ENCODE assay signal across 8 mouse cellular contexts in the genomic region with DNA sequence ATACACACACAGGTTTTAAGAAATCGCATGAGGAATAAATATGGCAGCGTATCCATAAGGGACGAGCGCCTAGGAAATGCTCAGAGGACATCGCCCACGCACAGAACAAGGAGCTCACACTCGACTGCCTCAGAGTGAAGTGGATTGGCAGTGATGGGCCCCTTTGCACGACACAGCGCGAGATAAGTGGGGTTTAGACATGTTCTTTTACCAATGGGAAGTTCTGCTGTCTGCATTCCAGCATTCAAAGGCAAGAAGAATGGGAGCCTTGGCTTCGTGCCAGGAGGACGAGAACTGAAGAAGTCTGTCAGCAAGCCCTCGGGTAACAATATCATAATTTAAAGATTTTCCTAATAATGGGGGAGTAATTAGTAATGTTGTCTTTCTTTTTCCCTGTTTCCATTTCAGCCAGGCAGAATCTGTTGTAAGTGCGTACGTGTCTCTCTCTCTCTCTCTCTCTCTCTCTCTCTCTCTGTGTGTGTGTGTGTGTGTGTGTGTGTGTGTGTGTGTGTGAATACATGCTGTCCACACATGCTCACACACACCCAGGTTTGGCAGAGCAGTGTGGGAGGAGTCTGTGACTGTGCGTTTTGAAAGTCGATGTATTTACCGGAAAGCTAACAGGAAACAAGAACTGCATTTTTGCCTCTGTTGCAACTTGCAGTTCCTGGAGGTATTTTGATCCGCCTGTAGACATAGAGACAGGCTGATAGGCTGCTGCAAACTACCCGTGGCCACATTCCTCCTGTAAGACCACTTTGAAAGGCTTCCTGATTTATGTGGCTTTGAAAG.
DNase-seq lines count a peak whose midpoint lies in the region; ATAC-seq and TF ChIP-seq lines count a peak whose summit lies in the region.

No protein-coding gene starts in this region.

- DNase-seq in brain, adult 2 months (ENCODE audit: low read depth, low spot score), result peak; percentile 42
- peak; percentile 49 to 61 for DNase-seq in left cerebral cortex, postnatal 14 days (ENCODE audit: low spot score in 2 of 2)
- DNase-seq in thymus, adult 2 months, result peak; percentile 37
- no peak for DNase-seq in ovary, adult 18-20 months (ENCODE audit: low spot score)
- DNase-seq in adrenal gland, adult 2 months, result no peak

- TF ChIP-seq POLR2A in thymus, adult 2 months (IDR thresholded peaks at IDR 0.05; ENCODE audit: control insufficient read depth, extremely low read depth, insufficient read depth, low read length, poor library complexity), result no peak

- no peak overlapping the region for H3K4me3 ChIP-seq in intestine, embryonic 15.5 days (replicated peaks)
- no peak overlapping the region for H3K4me3 ChIP-seq in intestine, embryonic 16.5 days (ENCODE audit: low read length)
- H3K4me3 ChIP-seq in thymus, adult 2 months (ENCODE audit: control insufficient read depth, insufficient read depth, low read length), result no peak overlapping the region

- intact Hi-C loops in left cerebral cortex, postnatal 14 days (cut with DNase I), result no loop called here

- H3K4me2 ChIP-seq in intestine, embryonic 15.5 days (replicated peaks), result peak overlapping the region; percentile 9; the same call in 1 of the 2 replicates
- H3K4me2 ChIP-seq in intestine, embryonic 16.5 days (ENCODE audit: low read depth, low read length), result no peak overlapping the region

- no peaks in the 10 kb centered on the region for H3K9me3 ChIP-seq in intestine, embryonic 15.5 days
- H3K9me3 ChIP-seq in intestine, embryonic 16.5 days (ENCODE audit: control insufficient read depth, low read length), result no peaks in the 10 kb centered on the region

- no peak for ATAC-seq in intestine, embryonic 15.5 days
- no peak for ATAC-seq in intestine, embryonic 16.5 days
- peak; percentile 97 for ATAC-seq in CD4-positive, CD25-positive, alpha-beta regulatory T cell, adult 4 months

- H3K9ac ChIP-seq in intestine, embryonic 15.5 days, result no peak overlapping the region
- no peak overlapping the region for H3K9ac ChIP-seq in intestine, embryonic 16.5 days (ENCODE audit: low read depth, low read length)

- 0 out of 2 replicates have a peak, but pooled peaks cover 2% of the 10 kb centered on the region for H3K27me3 ChIP-seq in intestine, embryonic 15.5 days (replicated peaks)
- H3K27me3 ChIP-seq in intestine, embryonic 16.5 days (replicated peaks; ENCODE audit: control insufficient read depth, insufficient read depth, low read length), result no peaks in the 10 kb centered on the region
- no peaks in the 10 kb centered on the region for H3K27me3 ChIP-seq in thymus, adult 2 months (ENCODE audit: control insufficient read depth, insufficient read depth, low read length)

- no peak for TF ChIP-seq CTCF in thymus, adult 2 months (IDR thresholded peaks at IDR 0.05; ENCODE audit: borderline replicate concordance, control insufficient read depth, extremely low read depth, insufficient read depth, low read length, poor library complexity)

- 51% methylated on average over 20 of the region's 20 CpGs for WGBS in intestine, embryonic 15.5 days
- 56% methylated on average over 20 of the region's 20 CpGs for WGBS in intestine, embryonic 16.5 days
- WGBS in thymus, adult 2 months, result 63% methylated on average over 20 of the region's 20 CpGs

- no peaks in the 10 kb centered on the region for H3K36me3 ChIP-seq in intestine, embryonic 15.5 days
- H3K36me3 ChIP-seq in intestine, embryonic 16.5 days (ENCODE audit: control insufficient read depth, insufficient read depth, low read length), result no peaks in the 10 kb centered on the region
- no peaks in the 10 kb centered on the region for H3K36me3 ChIP-seq in thymus, adult 2 months (ENCODE audit: control insufficient read depth, insufficient read depth, low read length)

- H3K4me1 ChIP-seq in intestine, embryonic 15.5 days (replicated peaks), result no peaks in the 10 kb centered on the region
- no peaks in the 10 kb centered on the region; the same call in 1 of the 2 replicates for H3K4me1 ChIP-seq in intestine, embryonic 16.5 days (ENCODE audit: control insufficient read depth, insufficient read depth, low read length)
- peaks cover 25% of the 10 kb centered on the region for H3K4me1 ChIP-seq in thymus, adult 2 months (replicated peaks; ENCODE audit: control insufficient read depth, insufficient read depth, low read length)

- H3K27ac ChIP-seq in intestine, embryonic 15.5 days, result no peak overlapping the region
- no peak overlapping the region for H3K27ac ChIP-seq in intestine, embryonic 16.5 days (ENCODE audit: low read length)
- no peak overlapping the region for H3K27ac ChIP-seq in thymus, adult 2 months (ENCODE audit: control insufficient read depth, insufficient read depth, low read length)

Comparison
In these comparisons a context has a peak if more than half of its experiments do, and no peak if none do; other contexts are left out.
1. DNase-seq: peak in brain, adult 2 months (single experiment), left cerebral cortex, postnatal 14 days (2 of 2) and thymus, adult 2 months (single experiment); none in ovary, adult 18-20 months (single experiment) and adrenal gland, adult 2 months (single experiment).